Mouse (Mus musculus): ENCODE measurements at regions not wholly inside any gene's neighbourhood (a gene's known extent, or its start where the extent isn't known, plus 50 kb on each side); places are given as distances from the start of the nearest gene placed in this dataset.
"Not testable (repeated sequence)": the region's sequence is repeated elsewhere in the genome, so short reads cannot be mapped to it uniquely, and the experiment has no call there.

DNA sequence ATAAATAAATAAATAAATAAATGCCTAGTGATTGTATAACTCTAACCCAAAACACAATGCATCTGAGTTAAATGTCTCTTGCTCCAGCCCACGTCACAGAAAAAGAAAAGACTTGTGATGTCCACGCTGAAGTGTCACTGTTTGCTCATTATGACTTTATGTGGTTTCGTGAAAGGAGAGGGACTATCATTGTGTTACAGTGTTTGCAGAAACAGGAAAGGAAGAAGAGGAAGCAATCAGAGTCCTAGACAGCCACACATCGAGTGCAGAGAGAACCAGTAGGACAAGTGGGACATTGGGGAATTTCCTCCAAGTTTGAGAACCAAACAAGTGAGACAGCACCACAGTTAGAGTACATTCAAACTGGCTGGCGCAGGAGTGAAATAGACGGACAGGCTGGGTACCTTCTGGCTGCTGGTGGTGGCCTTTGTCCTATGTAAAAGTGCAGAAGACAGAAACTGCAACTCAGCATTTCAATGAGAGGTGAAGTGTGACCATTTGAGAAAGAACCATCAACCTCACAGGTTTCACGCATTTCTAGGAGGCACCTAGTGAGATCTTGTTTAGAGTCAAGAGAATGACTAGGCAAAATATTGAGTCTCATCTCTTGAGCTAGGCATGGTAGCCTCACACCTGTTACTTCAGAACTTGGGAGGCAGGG lies 59.6 kb downstream of the Fasl start:
- no peak for DNase-seq (ENCODE audit: low read depth, low spot score)

DNA sequence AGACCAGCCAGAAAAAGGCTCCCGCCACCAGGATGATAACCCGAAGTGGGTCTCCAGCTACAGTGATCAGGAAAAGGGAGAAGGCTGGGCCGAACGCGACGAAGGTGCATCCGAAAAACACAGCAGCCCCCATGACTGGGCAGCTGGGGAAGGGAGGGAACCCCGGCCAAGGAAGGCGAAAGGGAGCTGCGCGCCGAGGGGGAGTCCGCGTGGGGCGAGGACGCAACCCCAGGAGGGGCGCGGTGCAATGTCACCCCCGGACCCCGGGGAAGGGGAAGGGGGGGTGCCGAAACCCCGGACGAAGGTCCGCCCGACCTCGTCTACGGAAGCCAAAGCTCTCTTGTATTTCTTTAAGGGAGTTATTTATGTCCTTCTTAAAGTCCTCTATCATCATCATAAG lies 60.9 kb downstream of the Fasl start:
- DNase-seq (ENCODE audit: low read depth, low spot score), result not testable (repeated sequence)

- not testable (repeated sequence) for DNase-seq (ENCODE audit: low read depth, low spot score)
These were observed 62.2 kb downstream of the Fasl start for GRCm38 (mm10) chr1:161726098-161726497.

DNA sequence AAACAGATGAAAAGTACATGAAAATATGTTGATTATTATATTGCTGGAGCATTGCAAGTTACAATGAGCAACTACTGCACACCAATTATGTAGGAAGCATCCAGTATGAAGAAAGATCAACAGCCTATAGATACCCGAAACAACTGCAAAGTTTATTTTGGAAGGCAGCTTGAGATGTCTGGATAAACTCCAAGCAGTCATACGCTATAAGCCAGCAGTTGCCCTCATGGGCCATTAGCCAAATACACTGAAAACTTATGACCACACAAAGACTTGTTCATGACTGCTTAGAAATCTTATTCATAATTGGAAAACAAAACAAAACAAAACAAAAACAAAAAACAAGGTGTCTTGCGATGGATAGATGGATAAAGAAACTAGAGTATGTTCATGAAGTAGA lies 68.4 kb downstream of the Fasl start:
- DNase-seq (ENCODE audit: low read depth, low spot score), result no peak

GRCm38 (mm10) chr1:161718254-161718653 lies 70.0 kb downstream of the Fasl start:
- DNase-seq (ENCODE audit: low read depth, low spot score), result no peak

DNA sequence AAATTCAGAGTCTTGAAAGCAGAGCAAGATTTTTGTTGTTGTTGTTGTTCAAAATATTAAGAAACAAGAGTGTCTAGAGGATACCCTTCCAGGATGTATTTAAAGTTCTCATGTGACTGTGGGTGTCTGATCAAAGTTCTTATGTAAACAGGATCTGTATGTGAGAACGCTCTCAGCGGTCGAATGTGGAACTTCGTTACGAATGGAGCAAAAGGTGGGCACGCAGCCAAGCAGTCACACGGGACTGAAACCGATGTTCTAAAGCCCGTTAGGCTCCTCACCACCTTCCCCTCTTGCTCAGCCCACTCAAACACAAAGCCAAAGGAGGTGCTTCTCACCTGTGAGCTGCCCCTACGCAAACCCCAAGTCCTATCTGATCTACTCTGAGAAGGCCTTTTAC lies 75.4 kb downstream of the Fasl start:
- DNase-seq (ENCODE audit: low read depth, low spot score), result no peak

DNA sequence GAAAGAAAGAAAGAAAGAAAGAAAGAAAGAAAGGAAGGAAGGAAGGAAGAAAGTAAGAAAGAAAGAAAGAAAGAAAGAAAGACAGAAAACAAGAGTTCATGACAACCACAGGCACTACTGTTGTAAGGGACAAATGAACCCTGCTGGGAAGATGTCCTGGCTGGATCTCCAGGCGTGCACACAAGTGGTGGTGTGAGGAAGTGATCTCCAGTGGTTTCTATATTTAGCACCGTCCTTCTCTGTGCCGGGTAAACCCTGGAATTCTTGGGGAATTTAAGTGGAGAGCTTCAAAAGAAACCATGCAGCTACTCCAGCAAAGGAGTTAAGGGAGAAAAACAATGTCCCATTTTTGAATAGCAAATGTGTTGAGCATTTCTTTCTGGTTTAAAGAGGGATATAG lies 76.0 kb downstream of the Fasl start:
- no peak for DNase-seq (ENCODE audit: low read depth, low spot score)

- DNase-seq (ENCODE audit: low read depth, low spot score), result no peak
These were observed 81.2 kb downstream of the Fasl start for GRCm38 (mm10) chr1:161707049-161707448.

DNA sequence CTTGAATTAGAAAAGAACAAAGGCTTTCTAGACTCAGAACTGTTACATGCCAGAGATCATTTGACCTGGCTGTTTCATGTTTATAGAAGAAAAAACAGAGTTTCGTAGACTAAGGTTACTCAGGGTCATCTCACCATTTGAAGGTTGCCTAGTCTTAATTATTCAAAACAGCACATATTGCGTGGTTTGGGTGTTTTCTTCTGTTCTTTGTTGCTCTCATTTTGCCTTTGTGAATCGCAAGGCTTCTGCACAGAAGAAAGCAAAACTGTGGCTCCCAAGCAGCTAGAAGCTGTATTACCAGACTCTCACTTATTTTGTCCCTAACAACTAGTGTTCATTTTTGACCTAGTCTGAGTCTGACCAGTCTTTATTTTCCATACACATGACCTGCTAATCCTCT lies 83.3 kb downstream of the Fasl start:
- DNase-seq (ENCODE audit: low read depth, low spot score), result no peak

DNA sequence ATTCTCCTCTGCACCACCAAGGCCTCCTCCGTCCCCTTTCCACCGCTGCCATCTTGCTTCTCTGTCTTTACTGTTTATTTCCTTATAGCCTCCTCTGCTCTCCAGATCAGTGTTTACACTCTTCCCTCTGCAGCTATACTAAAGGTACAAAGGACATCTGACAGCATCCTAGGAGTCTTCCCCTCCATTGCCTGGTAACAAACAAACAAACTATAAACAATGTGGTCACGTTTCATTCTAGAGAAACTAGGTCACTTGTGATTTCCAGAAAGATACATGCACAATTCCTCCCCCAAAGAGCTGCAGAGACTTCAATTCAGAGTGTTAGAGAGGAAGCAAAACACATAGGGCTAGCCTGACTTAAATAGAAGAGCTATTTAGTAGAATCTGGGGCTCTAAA lies 83.8 kb downstream of the Fasl start:
- no peak for DNase-seq (ENCODE audit: low read depth, low spot score)

- peak; percentile 18 for DNase-seq (ENCODE audit: low read depth, low spot score)
These were observed 92.4 kb downstream of the Fasl start for GRCm38 (mm10) chr1:161695886-161696285.

GRCm38 (mm10) chr1:161693768-161694160 lies 94.5 kb downstream of the Fasl start:
- DNase-seq (ENCODE audit: low read depth, low spot score), result no peak

DNA sequence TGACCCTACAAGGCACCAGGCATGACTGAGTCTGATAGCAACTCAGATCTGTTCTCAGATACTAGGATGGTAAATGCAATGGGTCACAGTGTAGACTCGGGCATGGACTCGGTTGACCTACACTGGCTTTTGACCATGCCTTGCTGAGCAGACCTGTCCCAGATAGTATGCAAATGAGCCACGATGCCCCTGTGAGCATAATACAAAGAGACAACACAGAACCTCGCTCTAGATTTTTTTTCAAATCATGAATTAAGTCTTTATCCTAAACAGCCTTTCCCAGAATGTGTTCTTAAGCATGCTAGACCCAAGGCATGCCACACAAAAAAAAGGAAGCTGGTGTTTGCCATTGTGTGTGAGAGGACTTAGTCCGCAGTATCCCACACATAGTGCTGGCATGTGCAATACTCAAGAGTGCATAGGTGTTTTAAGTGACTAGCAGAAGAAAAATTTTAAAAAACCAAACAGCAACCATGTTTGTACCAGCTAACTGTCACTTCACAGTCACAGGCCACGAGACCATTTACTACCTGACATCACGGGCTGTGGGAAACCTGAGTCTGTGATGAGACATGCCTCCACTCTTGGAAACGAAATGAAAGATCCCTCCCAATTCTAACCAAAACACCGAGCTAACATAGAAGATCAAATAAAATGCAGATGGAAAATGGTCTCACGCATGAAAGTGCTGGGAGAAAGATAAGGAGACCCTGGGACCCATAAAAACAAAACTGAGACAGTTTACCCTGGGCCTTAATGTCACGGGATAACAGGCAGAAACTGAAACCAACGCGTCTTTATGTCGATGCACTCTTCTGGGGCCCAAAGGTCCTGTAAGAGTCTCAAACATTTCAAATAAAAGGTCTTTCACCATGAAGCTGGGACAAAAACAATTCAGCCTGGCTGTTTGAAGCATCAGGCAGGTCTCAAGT lies 95.2 kb downstream of the Fasl start:
- no peak for DNase-seq (ENCODE audit: low read depth, low spot score)

DNA sequence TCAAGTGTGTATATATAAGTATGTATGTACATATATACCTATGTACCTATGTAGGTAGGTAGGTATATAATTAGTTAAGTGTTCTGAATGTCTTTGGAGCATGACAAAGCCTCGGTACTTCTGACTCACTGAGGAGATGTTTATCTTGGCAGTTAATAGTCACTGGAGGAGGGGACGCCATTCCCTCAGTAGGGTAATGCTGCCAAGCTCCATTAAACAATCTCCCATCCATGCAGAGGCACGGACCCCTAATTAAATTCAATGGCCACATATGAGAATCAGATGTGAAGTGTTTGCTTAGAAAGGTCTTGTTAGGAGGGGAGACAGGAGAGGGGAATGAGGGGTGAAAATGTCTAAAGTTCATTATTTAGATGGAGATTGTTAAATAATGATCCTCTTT lies 99.3 kb downstream of the Fasl start:
- no peak for DNase-seq (ENCODE audit: low read depth, low spot score)

DNA sequence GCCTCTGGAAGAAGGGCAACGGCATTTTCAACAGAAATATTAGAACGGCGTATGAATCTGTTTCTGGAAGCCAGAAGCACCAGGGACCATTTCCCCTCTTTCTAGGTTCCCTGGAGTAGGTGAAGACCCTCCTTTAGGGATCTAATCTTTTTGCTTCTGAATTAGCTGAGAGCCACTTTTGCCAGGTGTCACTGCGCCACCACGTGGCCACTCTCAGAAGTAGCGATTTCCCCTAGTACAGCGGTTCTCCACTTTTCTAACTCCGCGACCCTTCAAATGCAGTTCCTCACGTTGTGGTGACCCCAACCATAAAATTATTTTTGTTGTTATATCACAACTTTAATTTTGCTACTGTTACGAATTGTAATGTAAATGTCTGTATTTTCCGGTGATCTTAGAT lies 100.7 kb downstream of the Fasl start:
- peak; percentile 59 for DNase-seq (ENCODE audit: low read depth, low spot score)

GRCm38 (mm10) chr1:161680558-161680957 lies 107.7 kb downstream of the Fasl start:
- no peak for DNase-seq (ENCODE audit: low read depth, low spot score)

DNA sequence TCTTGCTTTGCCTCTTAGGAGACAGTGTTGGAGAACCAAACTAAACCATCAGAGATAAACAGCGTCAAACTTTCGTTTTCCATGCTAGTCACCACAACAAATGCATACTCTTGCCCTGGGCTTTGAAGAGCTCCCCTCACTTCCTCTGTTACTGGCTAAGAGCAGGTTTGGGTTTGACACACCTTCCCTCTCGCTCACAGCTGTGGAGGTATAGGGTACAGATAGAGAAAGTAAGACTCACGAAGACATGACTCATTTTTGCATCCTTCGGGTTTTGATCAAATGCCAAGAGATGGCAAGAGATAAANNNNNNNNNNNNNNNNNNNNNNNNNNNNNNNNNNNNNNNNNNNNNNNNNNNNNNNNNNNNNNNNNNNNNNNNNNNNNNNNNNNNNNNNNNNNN lies 117.4 kb downstream of the Fasl start:
- no peak for DNase-seq (ENCODE audit: low read depth, low spot score)

GRCm38 (mm10) chr1:161664321-161664720 lies 124.0 kb downstream of the Fasl start:
- no peak for DNase-seq (ENCODE audit: low read depth, low spot score)

DNA sequence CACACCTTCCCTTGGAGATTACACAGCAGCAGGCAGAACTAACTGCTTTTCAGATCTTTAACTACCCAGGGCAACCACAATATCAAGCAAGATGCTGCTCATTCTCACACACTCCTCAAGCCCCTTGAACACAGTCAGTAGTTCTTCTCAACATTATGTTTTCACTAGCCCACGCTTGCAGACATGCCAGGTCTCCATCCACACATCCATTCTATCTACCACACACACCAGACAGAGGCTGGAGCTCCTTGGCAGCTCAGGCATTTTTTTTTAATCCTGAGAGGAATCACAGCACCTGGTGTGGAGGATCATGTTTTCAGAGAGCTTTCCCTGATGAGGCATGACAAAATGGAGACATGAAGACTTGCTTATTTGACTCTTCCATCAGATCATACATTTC lies 124.9 kb downstream of the Fasl start:
- DNase-seq (ENCODE audit: low read depth, low spot score), result no peak

DNA sequence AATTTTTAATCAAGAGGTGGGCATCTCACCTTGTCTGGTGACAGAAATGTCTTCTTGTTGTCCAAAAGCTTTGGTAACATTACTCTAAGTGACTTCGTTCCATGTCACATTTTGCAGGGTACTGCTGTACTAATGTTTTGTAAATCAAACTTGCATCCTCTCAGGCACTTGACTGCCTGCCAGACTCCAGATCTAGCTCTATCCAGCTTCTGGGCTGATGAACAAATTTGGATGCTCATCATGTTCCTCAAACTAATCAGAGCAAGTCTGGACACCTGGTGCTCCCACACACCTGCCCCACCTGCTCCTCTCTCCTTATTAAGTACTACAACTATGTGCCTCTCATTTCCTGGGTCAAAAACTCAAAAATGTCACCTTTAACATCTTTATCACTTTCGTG lies 126.1 kb downstream of the Fasl start:
- DNase-seq (ENCODE audit: low read depth, low spot score), result no peak

GRCm38 (mm10) chr1:161657511-161657910 lies 130.8 kb downstream of the Fasl start:
- no peak for DNase-seq (ENCODE audit: low read depth, low spot score)

DNA sequence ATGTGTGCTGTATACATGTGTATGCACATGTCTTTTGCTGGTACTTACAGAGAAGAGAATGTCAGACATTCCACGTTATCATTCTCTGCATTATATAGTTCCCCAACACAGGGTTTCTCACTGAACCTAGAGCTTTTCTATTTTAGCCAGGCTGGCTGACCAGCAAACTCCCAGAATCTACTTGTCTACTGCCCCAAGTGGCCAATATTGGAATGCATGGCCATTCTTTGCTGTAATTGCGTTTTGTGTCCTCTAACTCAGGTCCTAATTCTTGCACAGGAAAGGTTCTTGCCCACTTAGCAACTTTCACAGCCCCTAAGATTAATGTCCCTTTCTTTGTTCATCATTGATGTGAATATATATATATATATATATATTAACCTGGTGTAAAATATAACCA lies 138.9 kb downstream of the Fasl start:
- peak; percentile 33 for DNase-seq (ENCODE audit: low read depth, low spot score)

DNA sequence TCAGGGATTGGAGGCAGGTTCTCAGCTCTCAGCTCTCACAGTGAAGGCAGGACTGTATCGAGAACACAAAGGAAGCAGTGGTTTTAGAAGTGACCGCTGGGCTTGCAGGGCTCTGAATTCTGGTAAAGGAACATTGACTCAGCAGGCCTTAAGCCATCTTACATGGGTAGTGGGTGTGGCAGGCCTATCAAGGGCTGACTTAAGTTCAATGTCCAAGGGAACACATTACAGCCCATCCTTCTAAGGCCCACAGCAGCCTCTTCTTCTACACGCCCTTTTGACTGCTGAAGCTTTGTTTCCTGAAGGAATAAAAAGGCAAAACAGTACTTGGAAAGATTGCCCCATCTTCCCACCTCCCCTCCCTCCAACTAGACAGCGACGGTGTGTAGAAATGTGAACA lies 137.6 kb downstream of the Tnfsf18 start:
- DNase-seq (ENCODE audit: low read depth, low spot score), result no peak

All from ZHBTc4 (cell line).